Mouse (Mus musculus) hindbrain, embryonic 15.5 days (tissue): ENCODE measurements around the gene Tspo2. TPM values are rescaled to one million over a fixed set of nuclear protein-coding genes. Genes with fewer than 3 reads are reported as not detected.

Source experiments
- ATAC-seq: fragments of 200-750 bp; cut with Nextera tagmentation; 2 replicates; pipeline ENCODE4 v1.8.0; 2017; ENCODE audit warnings: low read depth, moderate number of reproducible peaks, moderate TSS enrichment; ENCODE audit not compliant: low FRiP score
- H3K27ac ChIP-seq: fragments of 300-500 bp; sonication (generic); replicated peaks from 2 replicates; pipeline ENCODE4 v1.5.1; 2015; ENCODE audit warnings: mild to moderate bottlenecking, inconsistent platforms
- H3K27me3 ChIP-seq: fragments of 300-500 bp; sonication (generic); 2 replicates; pipeline ENCODE4 v1.6.1; 2015; ENCODE audit warnings: control low read depth, inconsistent platforms
- H3K36me3 ChIP-seq: fragments of 300-500 bp; sonication (generic); 2 replicates; pipeline ENCODE4 v1.6.1; 2015; ENCODE audit warnings: control low read depth, inconsistent platforms
- H3K4me1 ChIP-seq: fragments of 300-500 bp; sonication (generic); replicated peaks from 2 replicates; pipeline ENCODE4 v1.6.1; 2015; ENCODE audit warnings: control low read depth, inconsistent platforms
- H3K4me2 ChIP-seq: fragments of 300-500 bp; sonication (generic); 2 replicates; pipeline ENCODE4 v1.6.1; 2015; ENCODE audit warnings: moderate library complexity, mild to moderate bottlenecking, inconsistent platforms
- H3K4me3 ChIP-seq: fragments of 300-500 bp; sonication (generic); 2 replicates; pipeline ENCODE4 v1.5.1; 2015; ENCODE audit warnings: mild to moderate bottlenecking, inconsistent platforms
- H3K9ac ChIP-seq: fragments of 300-500 bp; sonication (generic); 2 replicates; pipeline ENCODE4 v1.6.1; 2015; ENCODE audit warnings: inconsistent platforms
- H3K9me3 ChIP-seq: fragments of 300-500 bp; sonication (generic); 2 replicates; pipeline ENCODE4 v1.6.1; 2016; ENCODE audit warnings: control low read depth, inconsistent platforms
- WGBS: fragments of 180-500 bp; shearing (Covaris S2); methylation state at CpG from one replicate; pipeline ENCODE4 v1.1.7; 2015; 5-methylcytosine and 5-hydroxymethylcytosine counted together
- polyA plus RNA-seq: library from polyadenylated mRNA; unstranded; fragments of >200 nt; fragmentation: Nextera tagmentation; extraction: Ambion mirVana; gene quantifications from 2 replicates; pipeline ENCODE4 v1.2.1, GENCODE M21; 2015

Gene Tspo2
- polyA plus RNA-seq, 1 experiment from 2014 or later = 1.2 TPM

DNA sequence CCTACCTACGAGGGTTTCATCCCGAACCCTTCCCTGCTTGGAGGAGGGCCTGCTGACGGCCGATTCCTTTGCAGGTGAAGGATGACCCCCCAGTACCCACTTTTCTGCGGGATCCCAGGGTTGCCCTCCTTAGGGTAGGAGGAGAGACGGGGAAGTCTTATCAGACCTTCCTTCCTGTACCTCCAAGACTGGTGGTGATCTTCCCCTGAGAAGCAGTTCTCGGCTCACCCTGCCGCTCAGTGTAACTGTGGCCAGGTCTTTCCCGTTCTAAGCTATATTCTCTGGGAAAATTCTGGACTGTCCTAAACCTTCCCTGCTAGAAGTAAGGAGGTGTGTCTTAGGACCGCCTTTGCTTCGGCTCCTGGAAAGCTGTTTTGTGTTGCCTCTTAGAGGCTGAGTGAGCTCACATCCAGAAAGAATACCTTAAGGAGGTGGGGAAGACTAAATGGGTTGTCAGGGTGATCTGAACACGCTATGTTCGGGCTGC lies 41.0 kb downstream of the Tspo2 start:
- ATAC-seq = peak; percentile 31; the same call in 1 of the 2 replicates
- Histone ChIP-seq H3K9ac (peak overlapping the region; percentile 53), H3K9me3 (no peaks in the 10 kb centered on the region), H3K4me2 (peak overlapping the region; percentile 77), H3K36me3 (no peaks in the 10 kb centered on the region), H3K27me3 (no peaks in the 10 kb centered on the region), H3K4me3 (peak overlapping the region; percentile 64), H3K4me1 (peaks cover 32% of the 10 kb centered on the region), H3K27ac (peak overlapping the region; percentile 93)
- WGBS = under 1% methylated on average over 13 of the region's 13 CpGs

DNA sequence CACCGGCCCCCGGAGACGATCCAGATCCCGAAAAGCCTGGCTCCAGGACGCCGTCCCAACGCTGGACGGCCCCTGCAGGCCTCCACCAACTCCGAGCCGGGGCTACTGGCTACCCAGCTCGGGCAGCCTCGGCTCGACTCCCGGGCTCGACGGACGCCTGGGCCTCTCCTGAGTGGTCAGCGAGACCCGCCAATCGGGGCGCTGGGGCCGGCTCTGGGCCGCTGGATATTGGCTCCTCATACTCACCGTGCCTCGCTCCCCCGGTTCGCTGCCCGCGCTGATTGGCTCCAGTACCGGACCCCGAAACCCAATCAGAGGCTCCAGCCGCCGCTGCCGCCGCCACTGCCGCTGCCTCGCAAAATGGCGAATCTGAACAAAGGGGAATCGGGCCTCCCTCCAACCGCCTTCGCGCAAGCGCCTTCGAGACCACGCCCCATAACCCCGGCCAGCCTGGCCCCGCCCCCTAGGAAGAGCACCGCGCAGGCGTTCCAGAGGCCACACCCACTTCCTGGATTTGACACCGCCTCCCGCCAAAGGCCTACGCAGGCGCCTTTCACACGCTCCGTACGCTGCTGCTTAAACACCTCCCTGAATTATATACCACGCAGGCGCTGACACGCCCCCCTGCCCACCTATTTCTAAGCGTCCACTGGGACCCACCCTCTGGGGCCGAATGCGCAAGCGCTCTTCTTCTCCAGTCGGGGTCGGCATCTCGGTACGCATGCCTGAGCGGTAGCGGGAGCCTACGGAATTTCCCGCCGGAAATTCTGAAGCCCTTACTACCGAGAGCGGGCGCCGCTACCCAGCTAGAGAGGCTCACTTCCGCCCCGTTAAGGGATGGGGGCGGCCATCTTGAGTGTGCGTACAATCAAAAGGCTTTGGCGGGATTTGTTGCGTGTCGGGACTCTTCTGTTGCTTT lies 41.7 kb downstream of the Tspo2 start, which contains the start of the genes Nfya and Oard1:
Nfya (minus strand) TSS at position 527 of the 919 bp plus-strand sequence.
Oard1 (plus strand) TSS at position 635 of the 919 bp plus-strand sequence.
- no peaks in the 10 kb centered on the region for H3K36me3 ChIP-seq

DNA sequence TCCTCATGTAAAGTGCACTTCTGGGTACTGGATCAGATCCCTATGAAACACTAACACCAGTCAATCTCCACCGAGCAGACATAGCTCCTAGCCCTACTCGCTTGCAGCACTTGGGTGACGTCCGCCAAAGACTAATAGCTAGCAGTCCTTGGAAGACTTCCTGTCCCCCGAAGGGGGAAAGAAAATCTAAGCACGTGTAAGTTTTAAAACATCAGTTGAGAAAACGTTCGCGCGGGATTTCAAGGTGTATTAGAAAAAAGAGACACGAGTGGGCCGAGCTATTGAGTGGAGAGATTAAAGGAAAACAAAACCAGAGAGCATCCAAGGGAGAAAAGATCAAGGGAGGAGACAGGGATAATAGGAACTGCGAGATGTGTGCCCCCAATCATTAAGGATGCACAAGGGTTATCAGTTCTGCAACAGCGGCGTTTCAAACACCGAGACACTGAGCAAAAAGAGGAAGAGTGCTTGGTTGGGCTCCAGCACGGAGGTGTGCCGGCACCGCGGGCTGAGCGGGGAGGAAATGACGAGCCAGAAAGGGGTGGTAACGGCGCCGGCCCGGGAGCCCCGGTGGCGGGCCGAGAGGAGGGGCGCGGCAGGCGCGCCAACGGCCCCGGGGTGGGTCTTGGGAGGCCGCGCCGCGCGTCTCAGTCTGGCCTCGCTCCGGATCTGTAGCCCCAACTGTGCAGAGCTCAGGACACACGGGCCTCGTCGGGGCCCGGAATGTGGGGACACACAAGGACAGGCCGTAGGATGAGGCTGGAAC lies 42.6 kb downstream of the Tspo2 start:
- H3K36me3 ChIP-seq = no peaks in the 10 kb centered on the region
- peak overlapping the region; percentile 64 for H3K4me3 ChIP-seq
- H3K9me3 ChIP-seq = no peaks in the 10 kb centered on the region
- WGBS = under 1% methylated on average over 45 of the region's 47 CpGs
- peak overlapping the region; percentile 88 for H3K9ac ChIP-seq
- H3K27ac ChIP-seq = peak overlapping the region; percentile 96
- peaks cover 32% of the 10 kb centered on the region for H3K4me1 ChIP-seq
- H3K27me3 ChIP-seq = no peaks in the 10 kb centered on the region
- H3K4me2 ChIP-seq = peak overlapping the region; percentile 85
- ATAC-seq = peak; percentile 38

More for the DNA sequence above, 41.7 kb downstream of the Tspo2 start, which contains the start of the genes Nfya and Oard1:
- H3K4me2 ChIP-seq = peak within 1 kb of the TSS; percentile 85
- peaks cover 32% of the 10 kb centered on the region for H3K4me1 ChIP-seq
- no peaks in the 10 kb centered on the region for H3K9me3 ChIP-seq
- ATAC-seq = peak; percentile 98
- peak within 1 kb of the TSS; percentile 64 for H3K4me3 ChIP-seq
- under 1% methylated on average over 84 of the region's 84 CpGs for WGBS
- H3K27me3 ChIP-seq = no peaks in the 10 kb centered on the region
- H3K9ac ChIP-seq = peak within 1 kb of the TSS; percentile 88
- peak within 1 kb of the TSS; percentile 96 for H3K27ac ChIP-seq

DNA sequence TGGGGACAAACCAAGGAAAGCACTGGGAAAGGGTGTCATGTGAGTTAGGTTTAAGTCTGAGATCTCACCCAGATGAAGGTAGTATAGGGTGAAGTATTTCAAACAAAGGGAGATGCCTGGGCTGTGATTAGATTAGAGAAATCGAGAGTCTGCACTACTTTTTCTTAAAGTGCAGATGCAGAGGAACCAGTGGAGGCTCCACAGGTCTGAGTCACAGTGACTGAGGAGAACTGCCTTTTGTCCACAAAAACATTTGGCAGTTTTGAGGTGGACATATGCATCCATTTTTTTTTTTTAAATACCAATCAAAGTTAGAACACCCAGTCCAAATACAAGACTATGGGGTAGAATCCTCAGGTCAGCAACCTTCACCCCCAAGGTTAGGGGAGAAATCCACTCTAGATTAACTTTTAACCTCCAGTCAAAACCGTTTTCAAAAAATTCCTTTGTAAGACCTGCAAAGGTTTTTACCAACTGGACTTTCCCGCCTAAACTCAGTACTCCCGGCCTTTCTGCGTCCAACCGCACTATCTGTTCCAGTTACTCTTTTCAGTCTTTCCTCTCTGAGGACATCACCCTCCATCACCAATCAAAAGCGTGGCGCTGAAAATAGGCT lies 43.3 kb downstream of the Tspo2 start:
- Histone ChIP-seq H3K4me2 (peak overlapping the region; percentile 85), H3K36me3 (no peaks in the 10 kb centered on the region), H3K27ac (peak overlapping the region; percentile 96), H3K27me3 (no peaks in the 10 kb centered on the region), H3K9me3 (no peaks in the 10 kb centered on the region), H3K4me1 (peaks cover 32% of the 10 kb centered on the region), H3K9ac (peak overlapping the region; percentile 88), H3K4me3 (peak overlapping the region; percentile 64)
- WGBS = 12% methylated on average over 8 of the region's 8 CpGs
- no peak for ATAC-seq

DNA sequence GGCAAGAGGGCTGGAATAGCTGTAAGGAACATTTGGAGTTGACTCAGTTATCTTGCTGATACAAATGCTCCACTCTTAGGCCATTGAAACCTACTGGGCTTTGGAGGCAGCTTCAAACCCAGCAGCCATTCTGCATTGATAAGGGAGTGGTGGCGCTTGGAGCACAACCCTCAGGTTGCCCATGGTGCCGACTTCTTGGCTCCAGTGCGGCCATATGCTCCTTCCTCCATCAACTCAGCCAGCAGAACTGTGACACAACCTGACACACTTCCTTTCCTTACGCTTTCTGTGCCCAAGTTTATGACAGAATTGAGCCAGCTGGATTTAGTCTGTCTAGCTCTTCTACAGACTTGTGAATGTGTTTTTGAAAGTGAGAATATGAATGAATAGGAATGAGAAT lies 44.2 kb downstream of the Tspo2 start:
- Histone ChIP-seq H3K4me2 (no peak overlapping the region), H3K9ac (0 out of 2 replicates have a peak overlapping the region, but pooled peaks have one; percentile 2)
- ATAC-seq = no peak

DNA sequence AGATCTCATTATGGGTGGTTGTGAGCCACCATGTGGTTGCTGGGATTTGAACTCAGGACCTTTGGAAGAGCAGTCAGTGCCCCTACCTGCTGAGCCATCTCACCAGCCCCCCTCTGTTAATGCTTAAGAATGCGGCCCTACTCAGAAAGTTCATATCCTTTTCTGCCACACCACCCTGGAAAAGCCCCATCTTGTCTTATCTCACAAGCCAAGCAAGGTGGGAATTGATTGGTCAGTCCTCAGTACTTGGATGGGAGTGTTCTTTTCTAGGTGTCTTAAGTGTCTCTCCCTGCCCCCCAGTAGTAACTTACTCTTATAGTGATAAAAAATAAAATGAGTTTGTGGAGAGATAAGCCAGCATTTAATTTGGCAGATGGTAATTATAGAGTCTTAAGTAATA lies 46.6 kb downstream of the Tspo2 start:
- H3K4me1 ChIP-seq = peaks cover 18% of the 10 kb centered on the region
- no peak for ATAC-seq

More for the DNA sequence above, 44.2 kb downstream of the Tspo2 start:
- Histone ChIP-seq H3K36me3 (no peaks in the 10 kb centered on the region), H3K4me1 (peaks cover 32% of the 10 kb centered on the region), H3K27ac (no peak overlapping the region), H3K4me3 (no peak overlapping the region), H3K27me3 (no peaks in the 10 kb centered on the region), H3K9me3 (no peaks in the 10 kb centered on the region)
- WGBS = 82% methylated on average over 4 of the region's 4 CpGs

DNA sequence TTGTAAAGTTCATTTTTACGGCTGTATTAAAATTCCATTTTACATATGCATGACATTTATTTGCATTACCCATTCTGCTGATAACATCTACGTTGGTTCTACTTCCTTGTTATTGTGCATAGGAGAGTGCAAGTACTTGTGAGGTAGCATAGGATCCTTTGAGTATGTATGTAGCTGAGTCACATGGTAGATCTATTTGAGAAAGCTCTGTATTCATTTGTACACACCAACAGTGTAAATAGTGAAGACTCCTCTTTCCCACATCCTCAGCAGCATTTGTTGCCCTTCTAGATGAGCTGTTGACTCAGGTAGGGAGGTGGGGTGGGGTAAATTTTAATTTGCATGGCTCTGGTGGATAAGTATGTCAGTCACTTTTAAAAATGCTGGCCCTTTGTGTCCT lies 47.5 kb downstream of the Tspo2 start:
- no peak for ATAC-seq
- Histone ChIP-seq H3K4me2 (no peak overlapping the region), H3K27me3 (no peaks in the 10 kb centered on the region), H3K36me3 (peaks cover 3% of the 10 kb centered on the region), H3K9me3 (no peaks in the 10 kb centered on the region), H3K4me1 (peaks cover 18% of the 10 kb centered on the region), H3K9ac (no peak overlapping the region), H3K27ac (no peak overlapping the region), H3K4me3 (no peak overlapping the region)
- WGBS = 89% methylated on average over 2 of the region's 2 CpGs

More for the DNA sequence above, 46.6 kb downstream of the Tspo2 start:
- H3K36me3 ChIP-seq = no peaks in the 10 kb centered on the region
- no peak overlapping the region for H3K27ac ChIP-seq
- H3K27me3 ChIP-seq = no peaks in the 10 kb centered on the region
- no peak overlapping the region for H3K4me2 ChIP-seq
- H3K9me3 ChIP-seq = no peaks in the 10 kb centered on the region
- H3K9ac ChIP-seq = no peak overlapping the region
- WGBS = 92% methylated on average over 1 of the region's 1 CpGs
- no peak overlapping the region for H3K4me3 ChIP-seq

DNA sequence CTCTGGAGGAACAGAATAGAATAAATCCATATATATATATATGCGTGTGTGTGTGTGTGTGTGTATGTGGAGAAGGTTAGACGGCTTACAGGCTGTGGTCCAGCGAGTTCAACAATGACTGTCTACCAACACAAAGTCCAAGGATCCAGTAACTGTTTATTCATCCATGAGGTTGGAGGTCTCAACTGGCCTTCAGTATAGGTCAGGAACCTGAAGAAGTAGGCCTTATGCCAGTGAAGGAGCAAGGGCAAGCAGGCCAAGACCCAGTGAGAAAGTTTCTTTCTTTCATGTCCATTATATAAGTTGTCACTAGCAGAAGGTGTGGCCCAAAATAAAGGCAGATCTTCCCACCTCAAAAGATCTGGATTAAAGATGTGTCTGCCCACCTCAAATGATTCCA lies 48.6 kb downstream of the Tspo2 start:
- peaks cover 9% of the 10 kb centered on the region for H3K36me3 ChIP-seq
- H3K27ac ChIP-seq = no peak overlapping the region
- H3K9ac ChIP-seq = no peak overlapping the region
- peaks cover 12% of the 10 kb centered on the region for H3K4me1 ChIP-seq
- H3K9me3 ChIP-seq = no peaks in the 10 kb centered on the region
- no peak overlapping the region for H3K4me2 ChIP-seq
- no peaks in the 10 kb centered on the region for H3K27me3 ChIP-seq
- no peak for ATAC-seq
- 95% methylated on average over 3 of the region's 3 CpGs for WGBS
- H3K4me3 ChIP-seq = no peak overlapping the region

DNA sequence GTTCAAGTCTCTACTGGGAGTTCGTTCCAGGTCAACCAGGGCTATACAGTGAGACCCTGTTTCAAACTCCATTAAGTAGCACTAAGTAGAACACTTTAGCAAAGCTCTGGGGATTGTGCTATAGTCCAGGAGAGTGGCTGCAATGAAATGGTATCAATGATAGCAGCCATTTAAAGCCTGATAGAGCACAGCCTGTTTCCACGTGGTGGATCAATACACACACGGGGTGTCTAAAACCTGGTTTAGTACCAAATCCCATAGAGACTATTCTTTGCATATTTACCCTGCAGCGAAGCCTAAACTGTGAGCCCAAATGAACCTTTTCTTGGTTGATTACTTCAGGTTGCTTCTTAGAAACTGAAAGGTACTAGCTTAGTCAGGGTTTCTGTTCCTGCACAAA lies 49.6 kb downstream of the Tspo2 start:
- WGBS = 82% methylated on average over 4 of the region's 4 CpGs
- no peak overlapping the region for H3K9ac ChIP-seq
- no peak overlapping the region for H3K4me2 ChIP-seq
- ATAC-seq = no peak
- H3K27ac ChIP-seq = no peak overlapping the region
- H3K4me1 ChIP-seq = 0 out of 2 replicates have a peak, but pooled peaks cover 3% of the 10 kb centered on the region
- no peak overlapping the region for H3K4me3 ChIP-seq
- H3K36me3 ChIP-seq = peaks cover 9% of the 10 kb centered on the region
- no peaks in the 10 kb centered on the region for H3K27me3 ChIP-seq
- no peaks in the 10 kb centered on the region for H3K9me3 ChIP-seq
